Mouse (Mus musculus) midbrain, embryonic 10.5 days (tissue): ENCODE results near the gene Zc4h2. TPM values are rescaled to one million over a fixed set of nuclear protein-coding genes. Genes with fewer than 3 reads are reported as not detected.
A peak's percentile ranks its signal among the peaks of the same experiment; 100 is the strongest.

ENCODE experiments used
- DNase-seq: peaks from one replicate; pipeline ENCODE4 v3.0.0-alpha.2; 2017; ENCODE audit warnings: low spot score
- H3K27ac ChIP-seq: fragments of 300-500 bp; sonication (generic); replicated peaks from 2 replicates; pipeline ENCODE4 v1.5.1; 2016; ENCODE audit warnings: mild to moderate bottlenecking
- H3K27me3 ChIP-seq: fragments of 300-500 bp; sonication (generic); 2 replicates; pipeline ENCODE4 v1.6.1; 2016; ENCODE audit warnings: low read depth, mild to moderate bottlenecking; ENCODE audit not compliant: poor library complexity, severe bottlenecking
- H3K36me3 ChIP-seq: fragments of 300-500 bp; sonication (generic); 2 replicates; pipeline ENCODE4 v1.6.1; 2016; ENCODE audit warnings: mild to moderate bottlenecking, moderate library complexity
- H3K4me1 ChIP-seq: fragments of 300-500 bp; sonication (generic); 2 replicates; pipeline ENCODE4 v1.6.1; 2016
- H3K4me3 ChIP-seq: fragments of 300-500 bp; sonication (generic); 2 replicates; pipeline ENCODE4 v1.5.1; 2016; ENCODE audit warnings: mild to moderate bottlenecking, moderate library complexity
- H3K9me3 ChIP-seq: fragments of 300-500 bp; sonication (generic); replicated peaks from 2 replicates; pipeline ENCODE4 v1.6.1; 2016; ENCODE audit warnings: mild to moderate bottlenecking
- WGBS: fragments of 180-500 bp; shearing (Covaris S2); methylation state at CpG from one replicate; pipeline ENCODE4 v1.1.7; 2016; 5-methylcytosine and 5-hydroxymethylcytosine counted together
- polyA plus RNA-seq: library from polyadenylated mRNA; unstranded; fragments of >200 nt; fragmentation: Nextera tagmentation; extraction: Ambion mirVana; gene quantifications from 2 replicates; pipeline ENCODE4 v1.2.1, GENCODE M21; 2016

Gene Zc4h2
- 33.6 and 42.8 TPM in 2 replicates for polyA plus RNA-seq

DNA sequence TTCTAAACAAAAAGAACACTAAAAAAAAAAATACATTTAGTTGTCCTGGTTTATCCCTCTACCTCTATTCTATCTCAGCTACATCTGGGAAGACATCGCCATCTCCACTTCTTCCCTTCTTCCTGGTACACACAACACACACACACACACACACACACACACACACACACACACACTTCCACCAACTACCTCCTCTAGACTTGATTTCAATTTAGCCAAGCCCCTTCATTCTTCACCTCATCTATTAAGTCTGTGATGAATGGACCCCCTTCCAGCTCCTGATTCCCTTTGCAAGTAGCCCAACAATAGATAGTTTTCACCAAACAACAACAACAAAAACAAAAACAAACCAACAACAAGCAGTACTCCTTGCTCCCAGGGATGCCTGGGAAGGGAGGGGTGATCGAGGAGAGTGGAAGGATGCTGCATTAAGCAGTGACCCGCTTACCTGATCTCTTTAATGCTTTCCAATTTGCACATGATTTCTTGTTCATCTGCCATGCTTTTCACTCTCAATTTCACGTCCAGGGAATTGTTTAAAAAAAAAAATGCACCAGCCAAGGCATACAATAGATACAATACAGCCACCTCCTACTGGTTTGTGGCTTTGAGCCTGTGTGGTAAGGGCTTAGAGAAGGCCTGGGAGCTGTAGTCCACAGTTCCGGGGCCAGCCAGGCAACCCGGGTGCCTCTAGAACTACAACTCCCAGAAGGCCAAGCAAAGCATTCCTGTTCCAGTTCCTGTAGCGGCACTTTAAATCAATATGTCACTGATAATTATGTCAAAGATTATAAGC is at the start of gene Zc4h2:
Zc4h2 (minus strand) TSS at position 706 of the 796 bp plus-strand sequence.
- peak; percentile 74 for DNase-seq
- H3K4me1 ChIP-seq = peaks cover 3% of the 10 kb centered on the region; the same call in 1 of the 2 replicates
- WGBS = 17% methylated on average over 7 of the region's 7 CpGs
- peak within 1 kb of the TSS; percentile 54 for H3K4me3 ChIP-seq
- peak within 1 kb of the TSS; percentile 77 for H3K27ac ChIP-seq
- no peaks in the 10 kb centered on the region for H3K36me3 ChIP-seq
- H3K9me3 ChIP-seq = no peaks in the 10 kb centered on the region
- no peaks in the 10 kb centered on the region for H3K27me3 ChIP-seq

DNA sequence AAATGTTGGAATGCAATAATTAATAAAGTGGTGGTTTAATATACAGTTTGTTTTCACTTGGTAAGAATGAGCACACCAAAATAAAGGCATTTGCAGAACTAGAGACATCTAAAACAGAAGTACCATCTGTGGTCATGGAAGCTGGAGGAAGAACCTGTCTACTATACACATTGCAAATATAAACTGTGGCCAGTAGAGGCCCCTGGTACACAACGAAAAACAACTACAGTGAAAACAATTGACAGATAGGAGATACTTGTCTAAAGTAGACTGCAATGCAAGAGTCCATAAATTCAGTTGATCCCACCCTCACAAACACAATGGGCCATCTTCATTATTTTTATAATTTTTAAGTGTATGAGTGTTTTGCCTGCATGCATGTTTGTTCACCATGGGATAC is 28.8 kb upstream of the Zc4h2 start:
- Histone ChIP-seq H3K36me3 (no peaks in the 10 kb centered on the region), H3K27ac (no peak overlapping the region), H3K27me3 (no peaks in the 10 kb centered on the region), H3K4me1 (no peaks in the 10 kb centered on the region), H3K4me3 (no peak overlapping the region), H3K9me3 (no peaks in the 10 kb centered on the region)
- WGBS = 84% methylated on average over 1 of the region's 1 CpGs
- DNase-seq = no peak

- Histone ChIP-seq H3K4me1 (no peaks in the 10 kb centered on the region), H3K27me3 (no peaks in the 10 kb centered on the region), H3K9me3 (no peaks in the 10 kb centered on the region), H3K4me3 (no peak overlapping the region), H3K36me3 (no peaks in the 10 kb centered on the region), H3K27ac (no peak overlapping the region)
- no peak for DNase-seq
- 97% methylated on average over 1 of the region's 1 CpGs for WGBS
Observed at GRCm38 (mm10) chrX:95682206-95682605, 23.9 kb upstream of the Zc4h2 start.

DNA sequence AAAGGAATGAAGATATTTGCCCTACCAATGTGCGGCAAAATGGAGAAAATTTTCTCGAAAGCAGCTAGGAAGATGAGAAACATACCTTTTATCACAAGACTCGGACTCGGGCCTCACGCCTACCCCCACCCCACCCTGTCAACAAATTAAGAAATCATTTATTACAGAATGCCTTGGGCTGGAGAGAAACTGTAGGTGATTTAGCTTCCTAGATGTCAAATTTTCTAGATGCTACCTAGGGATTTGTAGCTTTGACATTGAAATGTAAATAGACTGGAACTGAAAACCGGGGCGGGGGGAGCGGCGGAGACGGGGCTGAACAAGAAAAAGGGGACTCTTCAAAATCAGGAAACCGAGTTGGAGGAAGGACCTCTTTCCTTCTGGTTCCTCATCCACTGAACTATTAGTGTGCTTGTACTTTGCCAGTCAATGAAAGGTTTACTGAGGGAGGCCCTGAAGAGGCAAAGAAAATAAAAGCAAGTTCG is 333 bp upstream of the Zc4h2 start:
- H3K9me3 ChIP-seq = no peaks in the 10 kb centered on the region
- H3K27me3 ChIP-seq = no peaks in the 10 kb centered on the region
- DNase-seq = peak; percentile 11
- peak overlapping the region; percentile 54 for H3K4me3 ChIP-seq
- peaks cover 3% of the 10 kb centered on the region; the same call in 1 of the 2 replicates for H3K4me1 ChIP-seq
- H3K36me3 ChIP-seq = no peaks in the 10 kb centered on the region
- WGBS = 21% methylated on average over 12 of the region's 12 CpGs
- H3K27ac ChIP-seq = peak overlapping the region; percentile 77

- Histone ChIP-seq H3K27ac (no peak overlapping the region), H3K9me3 (no peaks in the 10 kb centered on the region), H3K27me3 (no peaks in the 10 kb centered on the region), H3K4me1 (no peaks in the 10 kb centered on the region), H3K36me3 (no peaks in the 10 kb centered on the region), H3K4me3 (no peak overlapping the region)
- DNase-seq = no peak
- 82% methylated on average over 5 of the region's 5 CpGs for WGBS
Observed at GRCm38 (mm10) chrX:95600609-95601008, 57.7 kb downstream of the Zc4h2 start.

Other genes with a start within 250 kb of the Zc4h2 start
- 10.4 and 10.7 TPM in 2 replicates for gene Amer1, start 213.6 kb downstream of the Zc4h2 start, polyA plus RNA-seq
- not detected in 2 replicates for gene Asb12, start 100.5 kb downstream of the Zc4h2 start, polyA plus RNA-seq
- gene Pfn5, start 100.4 kb downstream of the Zc4h2 start, polyA plus RNA-seq = not detected in 2 replicates
- gene Zc3h12b, start 53.2 kb upstream of the Zc4h2 start, polyA plus RNA-seq = 3.0 and 3.3 TPM in 2 replicates